Mouse (Mus musculus): ENCODE results near the gene Dph2. TPM values are rescaled to one million over a fixed set of nuclear protein-coding genes. Genes with fewer than 3 reads are reported as not detected.

Dph2 gene
- polyA plus RNA-seq (2012; rRNA removed), result 5.9 and 7.1 TPM in 2 replicates

GRCm38 (mm10) chr4:117891738-117892161 is at the start of gene Dph2:
TSS of gene Dph2 (minus strand) at chr4:117892032.

GRCm38 (mm10) chr4:117929391-117929881 is 37.6 kb upstream of the Dph2 start, which contains the start of gene Artn:
TSS of gene Artn (minus strand) at chr4:117929763.

GRCm38 (mm10) chr4:117914591-117915442 is 23.0 kb upstream of the Dph2 start, which contains the start of gene Ipo13:
TSS of gene Ipo13 (minus strand) at chr4:117914999.

GRCm38 (mm10) chr4:117887133-117887532 is 4.7 kb downstream of the Dph2 start, which contains the start of gene Atp6v0b:
TSS of gene Atp6v0b (minus strand) at chr4:117887333.

GRCm38 (mm10) chr4:117882701-117883691 is 8.8 kb downstream of the Dph2 start, which contains the start of gene B4galt2:
TSS of gene B4galt2 (minus strand) at chr4:117883487.

GRCm38 (mm10) chr4:117872471-117872886 is 19.4 kb downstream of the Dph2 start, which contains the start of gene Ccdc24:
TSS of gene Ccdc24 (minus strand) at chr4:117872557.

Other genes with a start within 250 kb of the Dph2 start
- 14.8 and 15.2 TPM in 2 replicates for gene Dmap1, start 209.8 kb downstream of the Dph2 start, polyA plus RNA-seq (2012; rRNA removed)
- not detected in 2 replicates for gene Gm12845, start 167.6 kb downstream of the Dph2 start, polyA plus RNA-seq (2012; rRNA removed)
- not detected in 2 replicates for gene Klf17, start 126.4 kb downstream of the Dph2 start, polyA plus RNA-seq (2012; rRNA removed)
- gene Slc6a9, start 57.5 kb downstream of the Dph2 start, polyA plus RNA-seq (2012; rRNA removed), result 43.8 and 57.7 TPM in 2 replicates
- gene Ccdc24, start 19.5 kb downstream of the Dph2 start, polyA plus RNA-seq (2012; rRNA removed), result 0.68 and 0.81 TPM in 2 replicates
- 1.6 and 1.9 TPM in 2 replicates for gene B4galt2, start 8.5 kb downstream of the Dph2 start, polyA plus RNA-seq (2012; rRNA removed)
- 105 and 123 TPM in 2 replicates for gene Atp6v0b, start 4.7 kb downstream of the Dph2 start, polyA plus RNA-seq (2012; rRNA removed)
- 13.5 and 15.9 TPM in 2 replicates for gene Ipo13, start 23.0 kb upstream of the Dph2 start, polyA plus RNA-seq (2012; rRNA removed)
- 1.1 and 1.2 TPM in 2 replicates for gene Artn, start 37.7 kb upstream of the Dph2 start, polyA plus RNA-seq (2012; rRNA removed)
- 2.9 TPM in 2 replicates for gene St3gal3, start 242.9 kb upstream of the Dph2 start, polyA plus RNA-seq (2012; rRNA removed)

Data from liver, embryonic 14 days (tissue).